Mouse (Mus musculus) kidney, embryonic 16.5 days (tissue): ENCODE results near the gene Gm5935. TPM values are rescaled to one million over a fixed set of nuclear protein-coding genes. Genes with fewer than 3 reads are reported as not detected.
"Not testable (repeated sequence)": the region's sequence is repeated elsewhere in the genome, so short reads cannot be mapped to it uniquely, and the experiment has no call there.

Experiments
- ATAC-seq: fragments of 200-750 bp; cut with Nextera tagmentation; 2 replicates; pipeline ENCODE4 v1.8.0; 2017; ENCODE audit warnings: moderate TSS enrichment; ENCODE audit not compliant: low FRiP score, low TSS enrichment
- H3K27ac ChIP-seq: fragments of 300-500 bp; sonication (generic); 2 replicates; pipeline ENCODE4 v1.5.1; 2014; ENCODE audit warnings: low read length
- H3K27me3 ChIP-seq: fragments of 300-500 bp; sonication (generic); 2 replicates; pipeline ENCODE4 v1.6.1; 2014; ENCODE audit warnings: low read length, control low read depth, mixed read lengths; ENCODE audit not compliant: insufficient read depth
- H3K36me3 ChIP-seq: fragments of 300-500 bp; sonication (generic); 2 replicates; pipeline ENCODE4 v1.6.1; 2014; ENCODE audit warnings: low read length, control low read depth, mixed read lengths; ENCODE audit not compliant: insufficient read depth
- H3K4me1 ChIP-seq: fragments of 300-500 bp; sonication (generic); 2 replicates; pipeline ENCODE4 v1.6.1; 2014; ENCODE audit warnings: low read length, control low read depth, mixed read lengths; ENCODE audit not compliant: insufficient read depth
- H3K4me2 ChIP-seq: fragments of 300-500 bp; sonication (generic); replicated peaks from 2 replicates; pipeline ENCODE4 v1.6.1; 2014; ENCODE audit warnings: low read depth, low read length
- H3K4me3 ChIP-seq: fragments of 300-500 bp; sonication (generic); 2 replicates; pipeline ENCODE4 v1.5.1; 2014; ENCODE audit warnings: mild to moderate bottlenecking, low read length
- H3K9ac ChIP-seq: fragments of 300-500 bp; sonication (generic); replicated peaks from 2 replicates; pipeline ENCODE4 v1.6.1; 2014; ENCODE audit warnings: low read length
- H3K9me3 ChIP-seq: fragments of 300-500 bp; sonication (generic); 2 replicates; pipeline ENCODE4 v1.6.1; 2016; ENCODE audit warnings: low read length, control low read depth
- WGBS: fragments of 180-500 bp; shearing (Covaris S2); extraction: QIAGEN DNeasy Blood & Tissue Kit; methylation state at CpG from one replicate; pipeline ENCODE4 v1.1.7; 2014; 5-methylcytosine and 5-hydroxymethylcytosine counted together
- polyA plus RNA-seq: library from polyadenylated mRNA; unstranded; fragments of >200 nt; fragmentation: Nextera tagmentation; extraction: Ambion mirVana; gene quantifications from 2 replicates; pipeline ENCODE4 v1.2.1, GENCODE M21; 2015

The Gm5935 gene
- not detected in 2 replicates for polyA plus RNA-seq

GRCm38 (mm10) chrX:24775064-24775463, at the start of gene Gm5935:
Gene Gm5935 (minus strand): TSS chrX:24775164.
- ATAC-seq, H3K9me3 ChIP-seq, H3K4me2 ChIP-seq, H3K4me1 ChIP-seq, H3K27ac ChIP-seq, H3K9ac ChIP-seq, H3K27me3 ChIP-seq, H3K4me3 ChIP-seq, H3K36me3 ChIP-seq: not testable (repeated sequence)
- 94% methylated on average over 5 of the region's 5 CpGs for WGBS

Other genes with a start within 250 kb of the Gm5935 start
- not detected in 2 replicates for gene Gm4297, start 200.3 kb downstream of the Gm5935 start, polyA plus RNA-seq